Mouse (Mus musculus) heart, adult 18-20 months (tissue): ENCODE data around the gene Vmn2r95. TPM values are rescaled to one million over a fixed set of nuclear protein-coding genes. Genes with fewer than 3 reads are reported as not detected.
"Not testable (repeated sequence)": the region's sequence is repeated elsewhere in the genome, so short reads cannot be mapped to it uniquely, and the experiment has no call there.

Source experiments
- DNase-seq, 2 experiments: peaks; one replicate each; pipeline ENCODE4 v3.0.0; 2021 to 2022; ENCODE audit warnings: mixed read lengths in 1 of 2
- long read RNA-seq, 2 experiments: library from polyadenylated mRNA; stranded (forward); transcript quantifications; one replicate each; pipeline ENCODE4 v2.0.0; 2021
- total RNA-seq, 2 experiments: library from RNA; stranded (reverse); gene quantifications; 2 replicates each; pipeline ENCODE4 v1.2.3; 2021

Gene Vmn2r95
- not detected for total RNA-seq
- long read RNA-seq, experiment 1: 0 reads
- long read RNA-seq, experiment 2: 0 reads

- no peak for DNase-seq
These were observed at the start of gene Vmn2r95 for GRCm38 (mm10) chr17:18423778-18424177. Vmn2r95 (plus strand) TSS chr17:18424078.

- no peak for DNase-seq
These were observed 31.8 kb downstream of the Vmn2r95 start for GRCm38 (mm10) chr17:18455619-18456140.

GRCm38 (mm10) chr17:18458126-18458634 lies 34.3 kb downstream of the Vmn2r95 start:
- DNase-seq: not testable (repeated sequence)

- DNase-seq: no peak
These were observed 38.8 kb downstream of the Vmn2r95 start for GRCm38 (mm10) chr17:18462695-18463094.

GRCm38 (mm10) chr17:18479885-18480284 lies 56.0 kb downstream of the Vmn2r95 start:
- no peak for DNase-seq

Other genes with a start within 250 kb of the Vmn2r95 start
- not detected for gene Vmn2r94, start 146.3 kb upstream of the Vmn2r95 start, total RNA-seq
- gene Vmn2r93, start 126.0 kb upstream of the Vmn2r95 start, total RNA-seq: not detected
- not detected for gene Vmn2r96, start 149.1 kb downstream of the Vmn2r95 start, total RNA-seq